Mouse (Mus musculus) ovary, adult 2 months (tissue): ENCODE measurements around the gene Rhox3g. TPM values are rescaled to one million over a fixed set of nuclear protein-coding genes. Genes with fewer than 3 reads are reported as not detected.

Source experiments
- polyA plus RNA-seq: library from polyadenylated mRNA; depleted of rRNA; stranded (reverse); fragments of >200 nt; gene quantifications from 2 replicates; pipeline ENCODE4 v1.2.3, GENCODE M21; 2012; rRNA removed

Rhox3g gene
- not detected in 2 replicates for polyA plus RNA-seq

GRCm38 (mm10) chrX:37628512-37628911, at the start of gene Rhox3g:
TSS of gene Rhox3g (minus strand) at chrX:37628612.

GRCm38 (mm10) chrX:37673177-37673576, 44.8 kb upstream of the Rhox3g start, which contains the start of gene Rhox2h:
TSS of gene Rhox2h (minus strand) at chrX:37673277.

GRCm38 (mm10) chrX:37668664-37669063, 40.3 kb upstream of the Rhox3g start, which contains the start of gene Rhox3h:
TSS of gene Rhox3h (minus strand) at chrX:37668764.

GRCm38 (mm10) chrX:37651227-37651626, 22.8 kb upstream of the Rhox3g start, which contains the start of gene Rhox4g:
TSS of gene Rhox4g (minus strand) at chrX:37651327.

GRCm38 (mm10) chrX:37643370-37643769, 15.0 kb upstream of the Rhox3g start, which contains the start of gene Rhox2g:
TSS of gene Rhox2g (minus strand) at chrX:37643470.

GRCm38 (mm10) chrX:37607604-37608003, 20.8 kb downstream of the Rhox3g start, which contains the start of gene Rhox4f:
TSS of gene Rhox4f (minus strand) at chrX:37607704.

GRCm38 (mm10) chrX:37580692-37581091, 47.7 kb downstream of the Rhox3g start, which contains the start of gene Rhox3f:
TSS of gene Rhox3f (plus strand) at chrX:37580992.

Other genes starting within 250 kb of the Rhox3g start
- gene Rhox3a2, start 248.6 kb downstream of the Rhox3g start, polyA plus RNA-seq, result not detected in 2 replicates
- not detected in 2 replicates for gene Rhox4a2, start 237.8 kb downstream of the Rhox3g start, polyA plus RNA-seq
- gene Rhox2b, start 216.5 kb downstream of the Rhox3g start, polyA plus RNA-seq, result not detected in 2 replicates
- gene Rhox4b, start 196.1 kb downstream of the Rhox3g start, polyA plus RNA-seq, result not detected in 2 replicates
- gene Rhox2c, start 174.9 kb downstream of the Rhox3g start, polyA plus RNA-seq, result not detected in 2 replicates
- not detected in 2 replicates for gene Rhox3c, start 170.0 kb downstream of the Rhox3g start, polyA plus RNA-seq
- not detected in 2 replicates for gene Rhox4c, start 148.3 kb downstream of the Rhox3g start, polyA plus RNA-seq
- gene Rhox2d, start 135.2 kb downstream of the Rhox3g start, polyA plus RNA-seq, result not detected in 2 replicates
- gene Rhox4d, start 114.3 kb downstream of the Rhox3g start, polyA plus RNA-seq, result not detected in 2 replicates
- gene Rhox2e, start 98.2 kb downstream of the Rhox3g start, polyA plus RNA-seq, result not detected in 2 replicates
- gene Rhox3e, start 86.6 kb downstream of the Rhox3g start, polyA plus RNA-seq, result not detected in 2 replicates
- not detected in 2 replicates for gene Rhox4e, start 71.2 kb downstream of the Rhox3g start, polyA plus RNA-seq
- gene Rhox2f, start 57.2 kb downstream of the Rhox3g start, polyA plus RNA-seq, result not detected in 2 replicates
- not detected in 2 replicates for gene Rhox3f, start 47.6 kb downstream of the Rhox3g start, polyA plus RNA-seq
- gene Rhox4f, start 20.9 kb downstream of the Rhox3g start, polyA plus RNA-seq, result not detected in 2 replicates
- not detected in 2 replicates for gene Rhox2g, start 14.9 kb upstream of the Rhox3g start, polyA plus RNA-seq
- gene Rhox4g, start 22.7 kb upstream of the Rhox3g start, polyA plus RNA-seq, result not detected in 2 replicates
- gene Rhox3h, start 40.2 kb upstream of the Rhox3g start, polyA plus RNA-seq, result not detected in 2 replicates
- gene Rhox2h, start 44.7 kb upstream of the Rhox3g start, polyA plus RNA-seq, result not detected in 2 replicates
- not detected in 2 replicates for gene Rhox5, start 176.2 kb upstream of the Rhox3g start, polyA plus RNA-seq
- not detected in 2 replicates for gene Rhox6, start 198.3 kb upstream of the Rhox3g start, polyA plus RNA-seq
- gene Rhox7a, start 203.1 kb upstream of the Rhox3g start, polyA plus RNA-seq, result not detected in 2 replicates